Mouse (Mus musculus) CD4-positive naive resting alpha-beta T cell, adult 57 days (primary cell): ENCODE data around the gene Cdk15. TPM values are rescaled to one million over a fixed set of nuclear protein-coding genes. Genes with fewer than 3 reads are reported as not detected.

Experiments used
- total RNA-seq: library from RNA; stranded (reverse); gene quantifications from one replicate; pipeline ENCODE4 v1.2.4, GENCODE M21; 2023

The Cdk15 gene
- total RNA-seq = not detected

GRCm38 (mm10) chr1:59256751-59257231, at the start of gene Cdk15:
TSS of gene Cdk15 (plus strand) at chr1:59256906.

GRCm38 (mm10) chr1:59236856-59237441, 19.8 kb upstream of the Cdk15 start, which contains the start of gene Als2:
TSS of gene Als2 (minus strand) at chr1:59237231.

Other genes starting within 250 kb of the Cdk15 start
- gene C2cd6, start 162.0 kb upstream of the Cdk15 start, total RNA-seq = not detected
- gene Tmem237, start 136.5 kb upstream of the Cdk15 start, total RNA-seq = 4.3 TPM
- gene Mpp4, start 93.5 kb upstream of the Cdk15 start, total RNA-seq = 0.89 TPM
- gene Als2, start 19.7 kb upstream of the Cdk15 start, total RNA-seq = 12.9 TPM
- gene Fzd7, start 225.5 kb downstream of the Cdk15 start, total RNA-seq = 0.30 TPM